ENCODE assay signal across 8 mouse cellular contexts in genomic region chr2:120403653-120403985, GRCm38 (mm10). TPM values are rescaled to one million over a fixed set of nuclear protein-coding genes. Genes with fewer than 3 reads are reported as not detected.
DNase-seq lines count a peak whose midpoint lies in the region; ATAC-seq and TF ChIP-seq lines count a peak whose summit lies in the region.

TSS of gene Ganc (plus strand) at chr2:120403896.

- H3K9me3 ChIP-seq in hindbrain, postnatal 0 days (ENCODE audit: low read length) = no peaks in the 10 kb centered on the region

- TF ChIP-seq CTCF in gastrocnemius, adult 2 months (IDR thresholded peaks at IDR 0.05) = no peak
- TF ChIP-seq CTCF in hindbrain, postnatal 0 days (IDR thresholded peaks at IDR 0.05; ENCODE audit: low read depth) = peak; percentile 32; the same call in 1 of the 2 replicates

- ATAC-seq in hindbrain, postnatal 0 days = peak; percentile 89
- ATAC-seq in megakaryocyte-erythroid progenitor cell, adult 5-6 weeks (replicated peaks; ENCODE audit: low FRiP score, low TSS enrichment, poor library complexity, severe bottlenecking) = peak; percentile 36

- intact Hi-C loops in gastrocnemius, adult 2 months (cut with DNase I) = loop anchor here (5.0 kb wide), 2 partner anchors 39 to 164 kb away; partner anchors contain the start of gene Snap23

- H3K4me2 ChIP-seq in hindbrain, postnatal 0 days (ENCODE audit: low read depth, low read length) = peak within 1 kb of the TSS; percentile 89

- peaks cover 8% of the 10 kb centered on the region; the same call in 1 of the 2 replicates for H3K4me1 ChIP-seq in hindbrain, postnatal 0 days (ENCODE audit: insufficient read depth, low read length)

- H3K9ac ChIP-seq in hindbrain, postnatal 0 days (replicated peaks; ENCODE audit: low read length) = peak within 1 kb of the TSS; percentile 67

- no peaks in the 10 kb centered on the region for H3K36me3 ChIP-seq in hindbrain, postnatal 0 days (ENCODE audit: insufficient read depth, low read length)

- WGBS in hindbrain, postnatal 0 days = under 1% methylated on average over 17 of the region's 17 CpGs

- peak within 1 kb of the TSS; percentile 79 for H3K4me3 ChIP-seq in gastrocnemius, adult 2 months
- H3K4me3 ChIP-seq in hindbrain, postnatal 0 days (ENCODE audit: low read length) = peak within 1 kb of the TSS; percentile 76

- no peaks in the 10 kb centered on the region for H3K27me3 ChIP-seq in hindbrain, postnatal 0 days (ENCODE audit: insufficient read depth, low read length)

- peak within 1 kb of the TSS; percentile 99 for H3K27ac ChIP-seq in gastrocnemius, adult 2 months
- peak within 1 kb of the TSS; percentile 95 for H3K27ac ChIP-seq in hindbrain, postnatal 0 days

- no peak for DNase-seq in left cerebral cortex, adult 18-20 months (ENCODE audit: low spot score in 2 of 2)
- DNase-seq in left cerebral cortex, adult 9 months (ENCODE audit: low spot score in 2 of 2) = no peak
- no peak for DNase-seq in adrenal gland, postnatal 10 days
- no peak for DNase-seq in gastrocnemius, adult 2 months
- DNase-seq in hindbrain, postnatal 0 days (ENCODE audit: low spot score) = no peak
- DNase-seq in urinary bladder, postnatal 25 days (ENCODE audit: low spot score) = no peak
- DNase-seq in cerebellum, postnatal 36 days = no peak

RNA-seq across cellular contexts. Expression of gene Ganc, which starts in this region (rescaled TPM):
- 10 to 100 TPM; 12.4 to 14.1 TPM for total RNA-seq in left cerebral cortex, adult 18-20 months (2021)
- 10 to 100 TPM; 30.3 to 45.3 TPM for total RNA-seq in adrenal gland, postnatal 10 days (2021)
- 10 to 100 TPM; 29.7 to 34.3 TPM for total RNA-seq in gastrocnemius, adult 2 months (2021)
- 7.5 and 10.5 TPM in 2 replicates for total RNA-seq in hindbrain, postnatal 0 days (2014; rRNA removed)
- 8.2 and 9.1 TPM in 2 replicates for polyA plus RNA-seq in hindbrain, postnatal 0 days (2015; fragmentation: Nextera tagmentation; extraction: Ambion mirVana)
- total RNA-seq in megakaryocyte-erythroid progenitor cell, adult 5-6 weeks (2014; fragmentation: Nextera tagmentation) = 11.2 and 14.2 TPM in 2 replicates
- total RNA-seq in megakaryocyte-erythroid progenitor cell, adult 5-6 weeks (2017) = 10.3 and 13.6 TPM in 2 replicates
